Mouse (Mus musculus): Measurements from ENCODE around the gene Olfr617.
"Not testable (repeated sequence)": the region's sequence is repeated elsewhere in the genome, so short reads cannot be mapped to it uniquely, and the experiment has no call there.

The Olfr617 gene

GRCm38 (mm10) chr7:103572761-103573160 lies at the start of gene Olfr617:
TSS of gene Olfr617 (plus strand) at chr7:103573061.
- DNase-seq (ENCODE audit: extremely low spot score, low spot score): no peak

- not testable (repeated sequence) for DNase-seq (ENCODE audit: extremely low spot score, low spot score)
Measured at GRCm38 (mm10) chr7:103542617-103543016, 30.2 kb upstream of the Olfr617 start, which contains the start of gene Olfr612. TSS of gene Olfr612 (minus strand) at chr7:103542717.

- DNase-seq (ENCODE audit: extremely low spot score, low spot score): no peak
Measured at GRCm38 (mm10) chr7:103547774-103548173, 25.1 kb upstream of the Olfr617 start, which contains the start of gene Olfr613. TSS of gene Olfr613 (plus strand) at chr7:103548074.

GRCm38 (mm10) chr7:103555779-103556178 lies 17.1 kb upstream of the Olfr617 start, which contains the start of gene Olfr615:
TSS of gene Olfr615 (plus strand) at chr7:103556079.
- DNase-seq (ENCODE audit: extremely low spot score, low spot score): no peak

- DNase-seq (ENCODE audit: extremely low spot score, low spot score): no peak
Measured at GRCm38 (mm10) chr7:103569043-103569442, 3.8 kb upstream of the Olfr617 start, which contains the start of gene Olfr616. TSS of gene Olfr616 (minus strand) at chr7:103569143.

GRCm38 (mm10) chr7:103589803-103590202 lies 16.9 kb downstream of the Olfr617 start, which contains the start of gene Olfr618:
TSS of gene Olfr618 (plus strand) at chr7:103590103.
- DNase-seq (ENCODE audit: extremely low spot score, low spot score): no peak

GRCm38 (mm10) chr7:103600275-103600674 lies 27.4 kb downstream of the Olfr617 start, which contains the start of gene Olfr619:
TSS of gene Olfr619 (plus strand) at chr7:103600575.
- DNase-seq (ENCODE audit: extremely low spot score, low spot score): no peak

GRCm38 (mm10) chr7:103607425-103607824 lies 34.6 kb downstream of the Olfr617 start:
- DNase-seq (ENCODE audit: extremely low spot score, low spot score): no peak

GRCm38 (mm10) chr7:103612434-103612833 lies 39.6 kb downstream of the Olfr617 start, which contains the start of gene Olfr620:
TSS of gene Olfr620 (minus strand) at chr7:103612534.
- no peak for DNase-seq (ENCODE audit: extremely low spot score, low spot score)
